Mouse (Mus musculus) CH12.LX (cell line): Measurements from ENCODE around the gene Ttc9c. TPM values are rescaled to one million over a fixed set of nuclear protein-coding genes. Genes with fewer than 3 reads are reported as not detected.

Experiments used
- DNase-seq: peaks from one replicate; pipeline ENCODE4 v3.0.0-alpha.2; 2013; ENCODE audit errors: extremely low read depth
- H3K27ac ChIP-seq: 2 replicates; pipeline ENCODE4 v1.5.1; 2012; ENCODE audit warnings: low read depth, mild to moderate bottlenecking, control low read depth, moderate library complexity; ENCODE audit not compliant: insufficient read depth
- H3K27me3 ChIP-seq: replicated peaks from 2 replicates; pipeline ENCODE3; 2012; ENCODE audit warnings: inconsistent platforms
- H3K36me3 ChIP-seq, 2 experiments: replicated peaks in 1 of 2; 2 replicates each; pipeline versions ENCODE3 to v1.6.1; 2012; ENCODE audit warnings: inconsistent platforms in 1 of 2, low read length in 1 of 2, mild to moderate bottlenecking in 1 of 2, mixed read lengths in 1 of 2, moderate library complexity in 1 of 2; ENCODE audit not compliant: control insufficient read depth in 1 of 2, insufficient read depth in 1 of 2
- H3K4me1 ChIP-seq, 2 experiments: 2 replicates each; pipeline ENCODE4 v1.6.1; 2012; ENCODE audit warnings: inconsistent platforms in 1 of 2, moderate library complexity in 1 of 2; ENCODE audit not compliant: insufficient read depth in 2 of 2, control insufficient read depth in 1 of 2
- H3K4me2 ChIP-seq: 2 replicates; pipeline ENCODE4 v1.6.1; 2012; ENCODE audit warnings: low read depth, mild to moderate bottlenecking, control low read depth; ENCODE audit not compliant: poor library complexity, insufficient read depth, severe bottlenecking
- H3K4me3 ChIP-seq, 3 experiments: fragments of 150-350 bp in 1 of 3; sonication (generic) in 1 of 3; replicated peaks in 1 of 3; 2 replicates each; pipeline versions ENCODE3 to v1.5.1; 2011 to 2012; ENCODE audit warnings: low read depth in 2 of 3, low read length in 2 of 3, mild to moderate bottlenecking in 2 of 3, moderate library complexity in 2 of 3, control low read depth in 1 of 3, improper control_type of control experiment in 1 of 3, inconsistent platforms in 1 of 3, mixed read lengths in 1 of 3; ENCODE audit not compliant: poor library complexity in 1 of 3
- H3K79me2 ChIP-seq: replicated peaks from 2 replicates; pipeline ENCODE4 v1.6.1; 2012; ENCODE audit warnings: mild to moderate bottlenecking, moderate library complexity; ENCODE audit not compliant: control insufficient read depth, poor library complexity, insufficient read depth, severe bottlenecking; ENCODE audit errors: extremely low read depth
- H3K9ac ChIP-seq: 2 replicates; pipeline ENCODE4 v1.6.1; 2012; ENCODE audit warnings: low read depth, mild to moderate bottlenecking, control low read depth, moderate library complexity; ENCODE audit not compliant: insufficient read depth
- H3K9me3 ChIP-seq: replicated peaks from 2 replicates; pipeline ENCODE3; 2012; ENCODE audit warnings: low read length, inconsistent platforms, mixed read lengths
- BHLHE40 ChIP-seq: IDR thresholded peaks from 2 replicates; pipeline ENCODE4 v1.6.1; 2011; ENCODE audit warnings: mild to moderate bottlenecking, low read depth, low read length, improper control_type of control experiment
- CHD1 ChIP-seq: IDR thresholded peaks from 2 replicates; pipeline ENCODE4 v1.6.1; 2012; ENCODE audit warnings: low read depth, low read length, improper control_type of control experiment, inconsistent platforms
- CHD2 ChIP-seq: IDR thresholded peaks from 2 replicates; pipeline ENCODE4 v1.6.1; 2011; ENCODE audit warnings: low read length, improper control_type of control experiment
- CTCF ChIP-seq, 2 experiments: IDR thresholded peaks in 1 of 2; conservative IDR thresholded peaks in 1 of 2; 2 replicates each; pipeline ENCODE4 v1.5.1; 2011 to 2012; ENCODE audit warnings: low read depth in 2 of 2, low read length in 2 of 2, improper control_type of control experiment in 1 of 2, inconsistent platforms in 1 of 2, mild to moderate bottlenecking in 1 of 2, moderate library complexity in 1 of 2
- E2F4 ChIP-seq: IDR thresholded peaks from 2 replicates; pipeline ENCODE4 v1.6.1; 2011; ENCODE audit warnings: low read depth, low read length, improper control_type of control experiment; ENCODE audit not compliant: insufficient replicate concordance
- ELF1 ChIP-seq: IDR thresholded peaks from 2 replicates; pipeline ENCODE4 v1.6.1; 2014; ENCODE audit warnings: low read depth, mild to moderate bottlenecking, inconsistent platforms, low read length, improper control_type of control experiment
- EP300 ChIP-seq: IDR thresholded peaks from 2 replicates; pipeline ENCODE4 v1.6.1; 2011; ENCODE audit warnings: low read length, improper control_type of control experiment
- ETS1 ChIP-seq: conservative IDR thresholded peaks from 2 replicates; pipeline ENCODE4 v1.6.1; 2012; ENCODE audit warnings: low read depth, mild to moderate bottlenecking, inconsistent platforms, low read length, improper control_type of control experiment, moderate library complexity
- GABPA ChIP-seq: IDR thresholded peaks from 2 replicates; pipeline ENCODE4 v1.6.1; 2012; ENCODE audit warnings: low read depth, low read length, improper control_type of control experiment, inconsistent platforms; ENCODE audit not compliant: insufficient replicate concordance
- HCFC1 ChIP-seq: IDR thresholded peaks from 2 replicates; pipeline ENCODE4 v1.6.1; 2012; ENCODE audit warnings: low read depth, mild to moderate bottlenecking, inconsistent platforms, low read length, improper control_type of control experiment
- IRF4 ChIP-seq: IDR thresholded peaks from 2 replicates; pipeline ENCODE4 v1.6.1; 2014; ENCODE audit warnings: low read depth, mild to moderate bottlenecking, inconsistent platforms, low read length, improper control_type of control experiment
- JUN ChIP-seq: IDR thresholded peaks from 2 replicates; pipeline ENCODE4 v1.6.1; 2011; ENCODE audit warnings: low read depth, mild to moderate bottlenecking, low read length, improper control_type of control experiment, moderate library complexity; ENCODE audit not compliant: insufficient read depth
- JUND ChIP-seq: conservative IDR thresholded peaks from 2 replicates; pipeline ENCODE4 v1.6.1; 2011; ENCODE audit warnings: low read depth, low read length, improper control_type of control experiment
- KAT2A ChIP-seq: IDR thresholded peaks from 2 replicates; pipeline ENCODE4 v1.6.1; 2012; ENCODE audit warnings: low read length, improper control_type of control experiment, inconsistent platforms; ENCODE audit not compliant: insufficient replicate concordance
- MAFK ChIP-seq: IDR thresholded peaks from 2 replicates; pipeline ENCODE4 v1.6.1; 2011; ENCODE audit warnings: low read length, improper control_type of control experiment; ENCODE audit not compliant: insufficient replicate concordance
- MAX ChIP-seq: IDR thresholded peaks from 2 replicates; pipeline ENCODE4 v1.6.1; 2011; ENCODE audit warnings: low read length, improper control_type of control experiment
- MAZ ChIP-seq: IDR thresholded peaks from 2 replicates; pipeline ENCODE4 v1.6.1; 2012; ENCODE audit warnings: low read depth, mild to moderate bottlenecking, inconsistent platforms, low read length, improper control_type of control experiment, moderate library complexity
- MEF2A ChIP-seq: IDR thresholded peaks from 2 replicates; pipeline ENCODE4 v1.6.1; 2014; ENCODE audit warnings: low read depth, mild to moderate bottlenecking, inconsistent platforms, low read length, improper control_type of control experiment, borderline replicate concordance
- MXI1 ChIP-seq: IDR thresholded peaks from 2 replicates; pipeline ENCODE4 v1.6.1; 2011; ENCODE audit warnings: mild to moderate bottlenecking, low read depth, low read length, improper control_type of control experiment
- MYC ChIP-seq: IDR thresholded peaks from 2 replicates; pipeline ENCODE4 v1.6.1; 2011; ENCODE audit warnings: low read depth, mild to moderate bottlenecking, improper control_type of control experiment, low read length
- NELFE ChIP-seq: IDR thresholded peaks from 2 replicates; pipeline ENCODE4 v1.6.1; 2011; ENCODE audit warnings: low read depth, low read length, improper control_type of control experiment
- NRF1 ChIP-seq: IDR thresholded peaks from 2 replicates; pipeline ENCODE4 v1.6.1; 2014; ENCODE audit warnings: low read depth, mild to moderate bottlenecking, inconsistent platforms, low read length, improper control_type of control experiment, moderate library complexity
- PAX5 ChIP-seq: IDR thresholded peaks from 2 replicates; pipeline ENCODE4 v1.6.1; 2012; ENCODE audit warnings: low read length, inconsistent platforms, mixed read lengths
- POLR2A ChIP-seq: IDR thresholded peaks from 2 replicates; pipeline ENCODE4 v1.6.1; 2011; ENCODE audit warnings: low read depth, mild to moderate bottlenecking, improper control_type of control experiment, low read length
- POLR2AphosphoS2 ChIP-seq: IDR thresholded peaks from 2 replicates; pipeline ENCODE4 v1.6.1; 2011; ENCODE audit warnings: low read depth, low read length, improper control_type of control experiment
- RAD21 ChIP-seq: IDR thresholded peaks from 2 replicates; pipeline ENCODE4 v1.6.1; 2011; ENCODE audit warnings: low read depth, mild to moderate bottlenecking, low read length, improper control_type of control experiment, moderate library complexity
- RCOR1 ChIP-seq: conservative IDR thresholded peaks from 2 replicates; pipeline ENCODE4 v1.6.1; 2012; ENCODE audit warnings: low read depth, mild to moderate bottlenecking, inconsistent platforms, low read length, improper control_type of control experiment
- SIN3A ChIP-seq: IDR thresholded peaks from 2 replicates; pipeline ENCODE4 v1.6.1; 2012; ENCODE audit warnings: low read length, improper control_type of control experiment, inconsistent platforms
- SMC3 ChIP-seq: IDR thresholded peaks from 2 replicates; pipeline ENCODE4 v1.6.1; 2011; ENCODE audit warnings: low read depth, low read length, improper control_type of control experiment
- TBP ChIP-seq: conservative IDR thresholded peaks from 2 replicates; pipeline ENCODE4 v1.6.1; 2011; ENCODE audit warnings: low read depth, low read length, improper control_type of control experiment
- TCF12 ChIP-seq: IDR thresholded peaks from 2 replicates; pipeline ENCODE4 v1.6.1; 2014; ENCODE audit warnings: low read depth, mild to moderate bottlenecking, inconsistent platforms, low read length, improper control_type of control experiment
- UBTF ChIP-seq: IDR thresholded peaks from 2 replicates; pipeline ENCODE4 v1.6.1; 2012; ENCODE audit warnings: low read depth, mild to moderate bottlenecking, inconsistent platforms, low read length, improper control_type of control experiment, moderate library complexity
- USF1 ChIP-seq: IDR thresholded peaks from 2 replicates; pipeline ENCODE4 v1.6.1; 2014; ENCODE audit warnings: low read depth, mild to moderate bottlenecking, inconsistent platforms, low read length, improper control_type of control experiment
- USF2 ChIP-seq: conservative IDR thresholded peaks from 2 replicates; pipeline ENCODE4 v1.6.1; 2011; ENCODE audit warnings: low read depth, low read length, improper control_type of control experiment
- ZC3H11A ChIP-seq: IDR thresholded peaks from 2 replicates; pipeline ENCODE4 v1.6.1; 2012; ENCODE audit warnings: low read depth, mild to moderate bottlenecking, inconsistent platforms, low read length, improper control_type of control experiment
- ZKSCAN1 ChIP-seq: IDR thresholded peaks from 2 replicates; pipeline ENCODE4 v1.6.1; 2012; ENCODE audit warnings: low read depth, inconsistent platforms, low read length, improper control_type of control experiment, borderline replicate concordance
- ZMIZ1 ChIP-seq: IDR thresholded peaks from 2 replicates; pipeline ENCODE4 v1.6.1; 2012; ENCODE audit warnings: low read depth, mild to moderate bottlenecking, inconsistent platforms, low read length, improper control_type of control experiment
- ZNF384 ChIP-seq: IDR thresholded peaks from 2 replicates; pipeline ENCODE4 v1.6.1; 2012; ENCODE audit warnings: low read depth, low read length, improper control_type of control experiment, inconsistent platforms
- dilution Hi-C: fragments of 300-500 bp; cut with MboI; formaldehyde crosslinking; loops from 2 replicates; pipeline ENCODE4 v1.14.3; 2020; ENCODE audit warnings: low sequenced_read_pairs; ENCODE audit not compliant: extremely low pct_unique_long_range_greater_than_20kb, extremely low pct_ligation_motif_present
- in situ Hi-C: fragments of 300-500 bp; cut with MboI; formaldehyde crosslinking; loops from 3 replicates; pipeline ENCODE4 v1.14.3; 2019; ENCODE audit warnings: low sequenced_read_pairs, low pct_ligation_motif_present, low pct_unique_long_range_greater_than_20kb, mixed read lengths
- polyA plus RNA-seq: library from polyadenylated mRNA; unstranded; fragments of >175 nt; gene quantifications from 2 replicates; pipeline ENCODE4 v1.2.1, GENCODE M21; 2012; ENCODE audit warnings: low read depth; ENCODE audit not compliant: insufficient read length
- total RNA-seq, 2 experiments: library from RNA; depleted of rRNA; stranded (reverse); fragments of 300-350 nt in 1 of 2; fragments of >200 nt in 1 of 2; gene quantifications; 2 replicates each; pipeline ENCODE4 v1.2.3; 2012 to 2014

Gene Ttc9c
- total and polyA plus RNA-seq, 3 experiments, result 42.0 to 56.5 (median 44.7) TPM

DNA sequence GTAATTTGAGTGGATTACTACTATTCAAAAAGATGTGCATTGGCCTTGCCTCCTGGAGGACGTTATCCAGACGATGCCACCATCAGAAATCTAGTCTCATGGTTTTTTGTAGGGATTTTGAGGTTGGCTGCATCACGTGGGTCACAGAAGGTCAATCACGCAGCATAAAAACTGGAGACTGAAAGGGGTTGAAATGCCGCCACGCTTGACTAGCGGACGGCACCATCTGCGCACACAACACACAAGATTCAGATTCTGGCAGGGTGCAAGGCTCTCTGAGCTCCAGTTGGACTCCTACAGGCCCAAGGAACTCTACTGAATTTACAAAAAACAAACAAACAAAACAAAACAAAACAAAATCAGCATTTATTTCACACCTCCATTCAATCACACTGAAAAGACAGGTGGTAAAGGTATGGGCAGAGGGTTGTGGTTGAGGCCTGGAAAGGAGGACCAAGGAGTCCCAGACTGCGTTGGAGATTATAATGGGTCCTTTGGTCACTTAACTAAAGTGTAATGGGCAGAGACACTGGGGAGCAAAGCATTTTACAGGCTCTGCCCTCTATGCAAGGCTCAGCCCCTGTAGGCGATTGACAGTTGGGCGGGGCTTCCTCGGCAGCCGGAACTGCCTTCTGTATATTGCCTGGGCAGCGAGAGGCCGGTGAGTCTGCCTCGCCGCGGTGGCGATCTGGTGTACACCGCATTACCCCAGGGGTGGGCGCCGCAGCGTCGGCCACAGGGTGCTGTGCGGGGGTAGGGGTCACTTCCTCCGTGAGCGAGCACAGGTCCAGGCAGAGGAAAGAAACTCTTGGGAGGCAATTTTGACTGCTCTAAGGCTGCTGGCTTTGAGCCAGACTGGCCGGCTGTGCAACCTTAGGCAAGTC is 21.0 kb upstream of the Ttc9c start:
- TF ChIP-seq SIN3A (peak; percentile 94), MAX (no peak; the same call in 1 of the 2 replicates), CHD1 (0 out of 2 replicates have a peak, but pooled peaks have one; percentile 61), USF1 (peak; percentile 55), JUN (no peak), GABPA (no peak), USF2 (peak; percentile 61), RCOR1 (no peak), TCF12 (no peak), ETS1 (no peak), ZNF384 (no peak), RAD21 (no peak), NELFE (peak; percentile 59), PAX5 (no peak), MXI1 (peak; percentile 53; the same call in 1 of the 2 replicates), ZKSCAN1 (no peak), BHLHE40 (peak; percentile 43), MYC (peak; percentile 45; the same call in 1 of the 2 replicates), UBTF (no peak), MAFK (no peak), ELF1 (peak; percentile 80), EP300 (no peak), MEF2A (peak; percentile 24; the same call in 1 of the 2 replicates), IRF4 (no peak), POLR2A (peak; percentile 78), POLR2AphosphoS2 (0 out of 2 replicates have a peak, but pooled peaks have one; percentile 75), CHD2 (no peak), HCFC1 (peak; percentile 27; the same call in 1 of the 2 replicates), MAZ (no peak), SMC3 (0 out of 2 replicates have a peak, but pooled peaks have one; percentile 2), KAT2A (0 out of 2 replicates have a peak, but pooled peaks have one; percentile 8), ZMIZ1 (0 out of 2 replicates have a peak, but pooled peaks have one; percentile 49), TBP (peak; percentile 69), ZC3H11A (no peak), CTCF (conservative IDR thresholded peaks at IDR 0.05 in 1 of 2, IDR thresholded peaks at IDR 0.05 in 1 of 2; ENCODE audit: low read depth in 2 of 2, low read length in 2 of 2) (no peak), NRF1 (no peak), JUND (no peak), E2F4 (no peak)
- DNase-seq, result peak; percentile 55
- in situ Hi-C loops, result loop anchor here (25.0 kb wide), 1 partner anchor 1022 kb away; no protein-coding TSS in a partner anchor
- Histone ChIP-seq H3K9me3 (no peaks in the 10 kb centered on the region), H3K4me3 (peak overlapping the region; percentile 54 to 81 (median 65)), H3K27ac (peak overlapping the region; percentile 62), H3K4me2 (peak overlapping the region; percentile 96), H3K9ac (peak overlapping the region; percentile 75), H3K4me1 (peaks cover 11 to 45% of the 10 kb centered on the region in 2 experiments), H3K36me3 (peaks cover 15 to 51% of the 10 kb centered on the region in 2 experiments), H3K79me2 (peaks cover 20% of the 10 kb centered on the region), H3K27me3 (no peaks in the 10 kb centered on the region)
- dilution Hi-C loops, result no loop called here
